Mouse (Mus musculus): ENCODE data around the gene Hspa1a. TPM values are rescaled to one million over a fixed set of nuclear protein-coding genes. Genes with fewer than 3 reads are reported as not detected.
A peak's percentile ranks its signal among the peaks of the same experiment; 100 is the strongest.
"Not testable (repeated sequence)": the region's sequence is repeated elsewhere in the genome, so short reads cannot be mapped to it uniquely, and the experiment has no call there.

Gene Hspa1a
- 13.4 and 19.3 TPM in 2 replicates for polyA plus RNA-seq (2015; fragmentation: Nextera tagmentation; extraction: Ambion mirVana)

- 0 out of 2 replicates have a peak within 1 kb of the TSS, but pooled peaks have one; percentile 24 for H3K27ac ChIP-seq (ENCODE audit: low read length)
- under 1% methylated on average over 27 of the region's 33 CpGs for WGBS
- H3K4me3 ChIP-seq (ENCODE audit: low read depth, low read length): peak within 1 kb of the TSS; percentile 39
- H3K27me3 ChIP-seq (ENCODE audit: control insufficient read depth, insufficient read depth, low read depth, low read length): peaks cover 22% of the 10 kb centered on the region
- not testable (repeated sequence) for H3K4me1 ChIP-seq (ENCODE audit: control insufficient read depth, insufficient read depth, low read length); H3K9me3 ChIP-seq (replicated peaks; ENCODE audit: control insufficient read depth, low read length, poor library complexity, severe bottlenecking); H3K36me3 ChIP-seq (ENCODE audit: control insufficient read depth, insufficient read depth, low read length)
- peak within 1 kb of the TSS; percentile 77 for H3K4me2 ChIP-seq (ENCODE audit: low read length)
- peak; percentile 93 for ATAC-seq
- H3K9ac ChIP-seq (ENCODE audit: low read depth, low read length): 0 out of 2 replicates have a peak within 1 kb of the TSS, but pooled peaks have one; percentile 44
Observed at GRCm38 (mm10) chr17:34972069-34972749, at the start of gene Hspa1a, which contains the start of gene Hspa1l. TSS of gene Hspa1a (minus strand) at chr17:34972156. TSS of gene Hspa1l (plus strand) at chr17:34972703.

- H3K4me3 ChIP-seq (ENCODE audit: low read depth, low read length): no peak overlapping the region
- no peaks in the 10 kb centered on the region for H3K9me3 ChIP-seq (replicated peaks; ENCODE audit: control insufficient read depth, low read length, poor library complexity, severe bottlenecking)
- H3K36me3 ChIP-seq (ENCODE audit: control insufficient read depth, insufficient read depth, low read length): peaks cover 3% of the 10 kb centered on the region; the same call in 1 of the 2 replicates
- H3K4me1 ChIP-seq (ENCODE audit: control insufficient read depth, insufficient read depth, low read length): no peaks in the 10 kb centered on the region; the same call in 1 of the 2 replicates
- no peak overlapping the region for H3K4me2 ChIP-seq (ENCODE audit: low read length)
- H3K27ac ChIP-seq (ENCODE audit: low read length): no peak overlapping the region
- no peak overlapping the region for H3K9ac ChIP-seq (ENCODE audit: low read depth, low read length)
- 3% methylated on average over 17 of the region's 17 CpGs for whole genome bisulfite sequencing
- no peak for ATAC-seq
- no peaks in the 10 kb centered on the region for H3K27me3 ChIP-seq (ENCODE audit: control insufficient read depth, insufficient read depth, low read depth, low read length)
Observed at GRCm38 (mm10) chr17:35021163-35021808, 49.3 kb upstream of the Hspa1a start.

- Histone ChIP-seq H3K4me2 (ENCODE audit: low read length) (no peak overlapping the region), H3K27me3 (ENCODE audit: control insufficient read depth, insufficient read depth, low read depth, low read length) (no peaks in the 10 kb centered on the region), H3K36me3 (ENCODE audit: control insufficient read depth, insufficient read depth, low read length) (peaks cover 5% of the 10 kb centered on the region), H3K9ac (ENCODE audit: low read depth, low read length) (no peak overlapping the region), H3K9me3 (replicated peaks; ENCODE audit: control insufficient read depth, low read length, poor library complexity, severe bottlenecking) (no peaks in the 10 kb centered on the region), H3K4me1 (ENCODE audit: control insufficient read depth, insufficient read depth, low read length) (no peaks in the 10 kb centered on the region; the same call in 1 of the 2 replicates), H3K27ac (ENCODE audit: low read length) (no peak overlapping the region), H3K4me3 (ENCODE audit: low read depth, low read length) (no peak overlapping the region)
- WGBS: 83% methylated on average over 8 of the region's 8 CpGs
- no peak for ATAC-seq
Observed at GRCm38 (mm10) chr17:35020551-35020950, 48.6 kb upstream of the Hspa1a start.

GRCm38 (mm10) chr17:35019894-35020293 lies 47.9 kb upstream of the Hspa1a start:
- no peaks in the 10 kb centered on the region for H3K27me3 ChIP-seq (ENCODE audit: control insufficient read depth, insufficient read depth, low read depth, low read length)
- ATAC-seq: no peak
- H3K4me1 ChIP-seq (ENCODE audit: control insufficient read depth, insufficient read depth, low read length): no peaks in the 10 kb centered on the region; the same call in 1 of the 2 replicates
- H3K36me3 ChIP-seq (ENCODE audit: control insufficient read depth, insufficient read depth, low read length): peaks cover 9% of the 10 kb centered on the region
- no peak overlapping the region for H3K27ac ChIP-seq (ENCODE audit: low read length)
- H3K4me2 ChIP-seq (ENCODE audit: low read length): no peak overlapping the region
- no peaks in the 10 kb centered on the region for H3K9me3 ChIP-seq (replicated peaks; ENCODE audit: control insufficient read depth, low read length, poor library complexity, severe bottlenecking)
- no peak overlapping the region for H3K9ac ChIP-seq (ENCODE audit: low read depth, low read length)
- WGBS: 73% methylated on average over 11 of the region's 11 CpGs
- H3K4me3 ChIP-seq (ENCODE audit: low read depth, low read length): no peak overlapping the region

GRCm38 (mm10) chr17:35018171-35018570 lies 46.2 kb upstream of the Hspa1a start:
- H3K9me3 ChIP-seq (replicated peaks; ENCODE audit: control insufficient read depth, low read length, poor library complexity, severe bottlenecking): no peaks in the 10 kb centered on the region
- H3K9ac ChIP-seq (ENCODE audit: low read depth, low read length): no peak overlapping the region
- H3K4me1 ChIP-seq (ENCODE audit: control insufficient read depth, insufficient read depth, low read length): no peaks in the 10 kb centered on the region; the same call in 1 of the 2 replicates
- peaks cover 26% of the 10 kb centered on the region for H3K36me3 ChIP-seq (ENCODE audit: control insufficient read depth, insufficient read depth, low read length)
- H3K27ac ChIP-seq (ENCODE audit: low read length): no peak overlapping the region
- H3K4me2 ChIP-seq (ENCODE audit: low read length): no peak overlapping the region
- 85% methylated on average over 3 of the region's 3 CpGs for WGBS
- no peaks in the 10 kb centered on the region for H3K27me3 ChIP-seq (ENCODE audit: control insufficient read depth, insufficient read depth, low read depth, low read length)
- no peak overlapping the region for H3K4me3 ChIP-seq (ENCODE audit: low read depth, low read length)
- ATAC-seq: no peak

- H3K4me2 ChIP-seq (ENCODE audit: low read length): no peak overlapping the region
Observed at GRCm38 (mm10) chr17:35017706-35018030, 45.7 kb upstream of the Hspa1a start.

DNA sequence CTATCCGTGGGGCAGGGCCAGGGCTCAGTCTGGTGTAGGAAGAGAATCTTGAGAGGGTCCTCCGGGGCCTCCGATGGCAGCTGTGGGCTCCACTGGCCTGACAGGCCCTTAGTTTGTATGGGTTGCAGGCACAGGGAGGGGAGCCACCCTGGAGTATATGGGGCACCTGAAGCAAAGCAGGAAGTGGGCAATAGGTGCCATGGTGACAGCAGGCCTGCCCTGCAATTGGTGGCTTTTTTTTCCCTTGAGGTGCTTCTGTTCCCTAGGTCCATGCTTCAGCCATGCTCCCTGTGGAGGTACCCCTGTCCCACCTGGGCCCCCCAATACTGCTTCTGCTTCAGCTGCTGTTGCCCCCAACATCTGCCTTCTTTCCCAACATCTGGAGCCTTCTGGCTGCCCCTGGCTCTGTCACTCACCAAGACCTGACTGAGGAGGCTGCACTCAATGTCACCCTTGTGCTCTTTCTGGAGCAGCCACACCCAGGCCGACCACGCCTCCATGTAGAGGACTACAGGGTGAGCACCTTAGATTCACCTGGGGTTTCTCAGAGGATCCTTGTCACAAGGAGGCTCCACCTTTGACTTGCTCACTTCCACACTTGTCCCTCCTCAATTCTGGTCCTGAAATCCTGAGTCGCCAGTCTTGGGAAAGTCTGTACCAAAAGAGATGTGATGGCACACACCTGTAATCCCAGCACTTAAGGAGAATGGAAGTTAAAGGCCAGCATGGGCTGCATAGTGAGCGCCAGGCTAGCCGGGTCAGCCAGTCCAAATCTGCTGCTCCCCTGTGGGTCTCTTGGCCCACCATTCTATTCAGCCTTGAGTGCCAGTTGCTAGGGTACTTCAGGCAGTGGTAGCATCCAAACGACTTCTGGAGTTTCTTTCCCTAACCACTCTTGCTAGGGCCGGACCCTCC lies 45.1 kb upstream of the Hspa1a start:
- Histone ChIP-seq H3K27me3 (ENCODE audit: control insufficient read depth, insufficient read depth, low read depth, low read length) (no peaks in the 10 kb centered on the region), H3K36me3 (ENCODE audit: control insufficient read depth, insufficient read depth, low read length) (peaks cover 35% of the 10 kb centered on the region), H3K4me2 (ENCODE audit: low read length) (no peak overlapping the region), H3K4me1 (ENCODE audit: control insufficient read depth, insufficient read depth, low read length) (no peaks in the 10 kb centered on the region; the same call in 1 of the 2 replicates), H3K4me3 (ENCODE audit: low read depth, low read length) (no peak overlapping the region), H3K9ac (ENCODE audit: low read depth, low read length) (no peak overlapping the region), H3K9me3 (replicated peaks; ENCODE audit: control insufficient read depth, low read length, poor library complexity, severe bottlenecking) (no peaks in the 10 kb centered on the region), H3K27ac (ENCODE audit: low read length) (no peak overlapping the region)
- WGBS: 81% methylated on average over 10 of the region's 10 CpGs
- no peak for ATAC-seq

More at GRCm38 (mm10) chr17:35017706-35018030, 45.7 kb upstream of the Hspa1a start:
- H3K4me1 ChIP-seq (ENCODE audit: control insufficient read depth, insufficient read depth, low read length): no peaks in the 10 kb centered on the region; the same call in 1 of the 2 replicates
- H3K27ac ChIP-seq (ENCODE audit: low read length): no peak overlapping the region
- no peaks in the 10 kb centered on the region for H3K9me3 ChIP-seq (replicated peaks; ENCODE audit: control insufficient read depth, low read length, poor library complexity, severe bottlenecking)
- H3K4me3 ChIP-seq (ENCODE audit: low read depth, low read length): no peak overlapping the region
- peaks cover 29% of the 10 kb centered on the region for H3K36me3 ChIP-seq (ENCODE audit: control insufficient read depth, insufficient read depth, low read length)
- H3K27me3 ChIP-seq (ENCODE audit: control insufficient read depth, insufficient read depth, low read depth, low read length): no peaks in the 10 kb centered on the region
- ATAC-seq: no peak
- no peak overlapping the region for H3K9ac ChIP-seq (ENCODE audit: low read depth, low read length)
- WGBS: 74% methylated on average over 14 of the region's 14 CpGs

DNA sequence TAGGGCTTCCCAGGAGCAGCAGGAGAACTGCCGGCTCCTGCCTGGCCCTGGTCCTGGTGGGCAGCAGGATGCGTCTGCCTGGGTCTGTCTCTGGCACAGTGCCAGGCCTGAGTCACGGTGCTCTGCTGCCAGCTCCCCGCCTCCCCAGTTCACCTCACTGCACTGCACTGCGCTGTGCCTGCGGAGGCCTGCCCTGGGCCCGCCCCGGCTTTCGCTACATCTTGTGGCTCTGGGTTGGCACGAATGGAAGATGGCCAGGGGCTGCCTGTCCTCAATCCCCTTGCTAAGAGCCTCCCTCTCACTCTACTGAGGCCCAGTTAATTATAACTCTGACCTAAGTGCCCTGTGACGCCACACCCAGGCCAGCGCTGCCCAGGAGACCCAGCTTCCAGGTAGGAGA lies 44.4 kb upstream of the Hspa1a start, which contains the start of gene Vwa7:
Gene Vwa7 (plus strand): TSS at position 204 of the 400 bp plus-strand sequence.
- Histone ChIP-seq H3K27ac (ENCODE audit: low read length) (no peak within 1 kb of the TSS), H3K36me3 (ENCODE audit: control insufficient read depth, insufficient read depth, low read length) (peaks cover 42% of the 10 kb centered on the region), H3K9me3 (replicated peaks; ENCODE audit: control insufficient read depth, low read length, poor library complexity, severe bottlenecking) (no peaks in the 10 kb centered on the region), H3K4me3 (ENCODE audit: low read depth, low read length) (no peak within 1 kb of the TSS), H3K27me3 (ENCODE audit: control insufficient read depth, insufficient read depth, low read depth, low read length) (no peaks in the 10 kb centered on the region), H3K4me1 (ENCODE audit: control insufficient read depth, insufficient read depth, low read length) (no peaks in the 10 kb centered on the region; the same call in 1 of the 2 replicates), H3K4me2 (ENCODE audit: low read length) (no peak within 1 kb of the TSS), H3K9ac (ENCODE audit: low read depth, low read length) (no peak within 1 kb of the TSS)
- ATAC-seq: peak; percentile 44; the same call in 1 of the 2 replicates
- 62% methylated on average over 12 of the region's 12 CpGs for WGBS
